Mouse (Mus musculus) 416B (cell line): ENCODE measurements at regions not wholly inside any gene's neighbourhood (a gene's known extent, or its start where the extent isn't known, plus 50 kb on each side); places are given as distances from the start of the nearest gene placed in this dataset.

Source experiments
- DNase-seq: peaks from one replicate; pipeline ENCODE4 v3.0.0; 2011; ENCODE audit warnings: low read depth

- DNase-seq = no peak
Observed at GRCm38 (mm10) chr5:103374162-103374561, 50.8 kb upstream of the Ptpn13 start.

GRCm38 (mm10) chr5:103373089-103373488 lies 51.9 kb upstream of the Ptpn13 start:
- no peak for DNase-seq

GRCm38 (mm10) chr5:103370456-103370855 lies 54.5 kb upstream of the Ptpn13 start:
- DNase-seq = no peak

- no peak for DNase-seq
Observed at GRCm38 (mm10) chr5:103368993-103369392, 56.0 kb upstream of the Ptpn13 start.

GRCm38 (mm10) chr5:103367201-103367671 lies 57.8 kb upstream of the Ptpn13 start:
- DNase-seq = no peak

- no peak for DNase-seq
Observed at GRCm38 (mm10) chr5:103365700-103366448, 59.1 kb upstream of the Ptpn13 start.

GRCm38 (mm10) chr5:103364791-103365699 lies 59.9 kb upstream of the Ptpn13 start:
- no peak for DNase-seq

GRCm38 (mm10) chr5:103360775-103361247 lies 64.2 kb upstream of the Ptpn13 start:
- DNase-seq = no peak

- DNase-seq = no peak
Observed at GRCm38 (mm10) chr5:103360360-103360759, 64.6 kb upstream of the Ptpn13 start.

GRCm38 (mm10) chr5:103357558-103357957 lies 67.4 kb upstream of the Ptpn13 start:
- DNase-seq = no peak

GRCm38 (mm10) chr5:103356500-103356899 lies 68.5 kb upstream of the Ptpn13 start:
- DNase-seq = peak; percentile 29

- DNase-seq = peak; percentile 34
Observed at GRCm38 (mm10) chr5:103355372-103356300, 69.4 kb upstream of the Ptpn13 start.

GRCm38 (mm10) chr5:103343869-103344268 lies 81.1 kb upstream of the Ptpn13 start:
- DNase-seq = peak; percentile 29

GRCm38 (mm10) chr5:103341456-103341855 lies 83.5 kb upstream of the Ptpn13 start:
- DNase-seq = no peak

GRCm38 (mm10) chr5:103340626-103341025 lies 84.4 kb upstream of the Ptpn13 start:
- no peak for DNase-seq

- no peak for DNase-seq
Observed at GRCm38 (mm10) chr5:103336689-103337490, 88.1 kb upstream of the Ptpn13 start.

GRCm38 (mm10) chr5:103335916-103336688 lies 88.9 kb upstream of the Ptpn13 start:
- no peak for DNase-seq

- DNase-seq = no peak
Observed at GRCm38 (mm10) chr5:103326412-103326811, 98.6 kb upstream of the Ptpn13 start.

GRCm38 (mm10) chr5:103320341-103320740 lies 104.7 kb upstream of the Ptpn13 start:
- DNase-seq = no peak
